Mouse (Mus musculus): ENCODE data around the gene Grid1. TPM values are rescaled to one million over a fixed set of nuclear protein-coding genes. Genes with fewer than 3 reads are reported as not detected.
A peak's percentile ranks its signal among the peaks of the same experiment; 100 is the strongest.

Grid1 gene
- polyA plus RNA-seq, 1 experiment from 2014 or later: 6.2 TPM

GRCm38 (mm10) chr14:35152450-35152849, 332.5 kb downstream of the Grid1 start:
- Histone ChIP-seq H3K9me3 (replicated peaks; ENCODE audit: control insufficient read depth, low read length, poor library complexity, severe bottlenecking) (no peaks in the 10 kb centered on the region), H3K4me2 (ENCODE audit: low read length) (no peak overlapping the region), H3K4me1 (ENCODE audit: control insufficient read depth, insufficient read depth, low read length) (no peaks in the 10 kb centered on the region), H3K36me3 (ENCODE audit: control insufficient read depth, insufficient read depth, low read length) (no peaks in the 10 kb centered on the region), H3K4me3 (ENCODE audit: low read depth, low read length) (no peak overlapping the region), H3K9ac (ENCODE audit: low read depth, low read length) (no peak overlapping the region), H3K27ac (ENCODE audit: low read length) (no peak overlapping the region), H3K27me3 (ENCODE audit: control insufficient read depth, insufficient read depth, low read depth, low read length) (no peaks in the 10 kb centered on the region)
- 72% methylated on average over 3 of the region's 3 CpGs for WGBS
- peak; percentile 60; the same call in 1 of the 2 replicates for ATAC-seq

- 69% methylated on average over 3 of the region's 3 CpGs for WGBS
- H3K27ac ChIP-seq (ENCODE audit: low read length): no peak overlapping the region
- no peaks in the 10 kb centered on the region for H3K27me3 ChIP-seq (ENCODE audit: control insufficient read depth, insufficient read depth, low read depth, low read length)
- H3K9me3 ChIP-seq (replicated peaks; ENCODE audit: control insufficient read depth, low read length, poor library complexity, severe bottlenecking): no peaks in the 10 kb centered on the region
- no peak for ATAC-seq
- no peak overlapping the region for H3K4me2 ChIP-seq (ENCODE audit: low read length)
- no peaks in the 10 kb centered on the region for H3K36me3 ChIP-seq (ENCODE audit: control insufficient read depth, insufficient read depth, low read length)
- H3K9ac ChIP-seq (ENCODE audit: low read depth, low read length): no peak overlapping the region
- no peaks in the 10 kb centered on the region for H3K4me1 ChIP-seq (ENCODE audit: control insufficient read depth, insufficient read depth, low read length)
- H3K4me3 ChIP-seq (ENCODE audit: low read depth, low read length): no peak overlapping the region
Observed at GRCm38 (mm10) chr14:35153701-35154277, 333.9 kb downstream of the Grid1 start.

DNA sequence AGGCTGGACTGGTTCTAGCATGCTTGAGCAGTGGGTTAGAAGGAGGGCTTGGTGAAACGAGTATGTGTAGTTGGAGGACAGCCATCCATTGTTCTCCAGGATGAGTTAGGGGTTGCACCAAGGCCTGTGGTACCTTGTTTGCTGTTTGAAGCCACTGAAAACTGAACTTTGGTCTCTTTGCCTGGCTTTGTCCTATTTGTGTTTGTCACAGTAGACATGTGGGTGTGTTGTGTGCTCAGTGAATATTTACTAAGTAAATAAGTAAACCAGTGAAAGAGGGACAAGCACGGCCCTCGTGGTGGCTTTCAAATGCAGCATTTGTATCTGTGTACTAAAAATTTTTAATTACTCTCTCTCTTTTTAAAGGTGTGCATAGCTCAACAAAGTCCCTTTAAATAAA, 334.5 kb downstream of the Grid1 start:
- no peak overlapping the region for H3K9ac ChIP-seq (ENCODE audit: low read depth, low read length)
- H3K36me3 ChIP-seq (ENCODE audit: control insufficient read depth, insufficient read depth, low read length): no peaks in the 10 kb centered on the region
- H3K4me1 ChIP-seq (ENCODE audit: control insufficient read depth, insufficient read depth, low read length): no peaks in the 10 kb centered on the region
- no peak for ATAC-seq
- WGBS: 75% methylated on average over 3 of the region's 3 CpGs
- H3K9me3 ChIP-seq (replicated peaks; ENCODE audit: control insufficient read depth, low read length, poor library complexity, severe bottlenecking): no peaks in the 10 kb centered on the region
- no peak overlapping the region for H3K27ac ChIP-seq (ENCODE audit: low read length)
- H3K27me3 ChIP-seq (ENCODE audit: control insufficient read depth, insufficient read depth, low read depth, low read length): no peaks in the 10 kb centered on the region
- H3K4me3 ChIP-seq (ENCODE audit: low read depth, low read length): no peak overlapping the region
- no peak overlapping the region for H3K4me2 ChIP-seq (ENCODE audit: low read length)

DNA sequence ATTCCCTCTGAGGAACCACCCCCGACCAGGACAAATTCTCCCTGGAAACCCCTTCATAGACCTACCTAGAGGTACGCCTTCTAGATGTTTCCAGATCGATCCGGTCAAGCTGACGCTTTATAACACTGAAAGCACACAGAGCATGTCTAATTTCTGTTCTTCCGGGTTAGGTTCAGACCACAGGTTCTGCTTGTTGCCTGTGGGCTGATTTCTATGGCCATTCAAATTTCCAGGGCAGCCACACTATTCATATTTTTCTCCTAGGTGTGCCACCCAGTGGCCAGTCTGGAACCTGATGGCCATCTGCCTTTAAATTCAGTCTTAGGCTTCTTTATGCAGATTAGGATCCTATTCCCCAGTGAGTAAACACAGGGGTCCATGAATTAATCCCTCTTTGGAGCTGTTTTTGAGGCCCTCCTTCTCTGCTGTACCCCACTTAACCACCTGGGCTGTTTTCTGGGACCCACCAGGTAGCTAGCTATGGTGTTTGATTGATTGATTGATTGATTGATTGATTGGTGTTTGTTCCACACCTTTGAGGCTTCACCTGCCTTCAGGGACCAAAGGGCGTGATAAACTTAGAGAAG, 337.3 kb downstream of the Grid1 start:
- Histone ChIP-seq H3K9ac (ENCODE audit: low read depth, low read length) (no peak overlapping the region), H3K36me3 (ENCODE audit: control insufficient read depth, insufficient read depth, low read length) (no peaks in the 10 kb centered on the region), H3K4me2 (ENCODE audit: low read length) (no peak overlapping the region), H3K27ac (ENCODE audit: low read length) (no peak overlapping the region), H3K9me3 (replicated peaks; ENCODE audit: control insufficient read depth, low read length, poor library complexity, severe bottlenecking) (no peaks in the 10 kb centered on the region), H3K4me3 (ENCODE audit: low read depth, low read length) (no peak overlapping the region), H3K4me1 (ENCODE audit: control insufficient read depth, insufficient read depth, low read length) (no peaks in the 10 kb centered on the region), H3K27me3 (ENCODE audit: control insufficient read depth, insufficient read depth, low read depth, low read length) (no peaks in the 10 kb centered on the region)
- WGBS: 82% methylated on average over 7 of the region's 7 CpGs
- ATAC-seq: peak; percentile 52; the same call in 1 of the 2 replicates

DNA sequence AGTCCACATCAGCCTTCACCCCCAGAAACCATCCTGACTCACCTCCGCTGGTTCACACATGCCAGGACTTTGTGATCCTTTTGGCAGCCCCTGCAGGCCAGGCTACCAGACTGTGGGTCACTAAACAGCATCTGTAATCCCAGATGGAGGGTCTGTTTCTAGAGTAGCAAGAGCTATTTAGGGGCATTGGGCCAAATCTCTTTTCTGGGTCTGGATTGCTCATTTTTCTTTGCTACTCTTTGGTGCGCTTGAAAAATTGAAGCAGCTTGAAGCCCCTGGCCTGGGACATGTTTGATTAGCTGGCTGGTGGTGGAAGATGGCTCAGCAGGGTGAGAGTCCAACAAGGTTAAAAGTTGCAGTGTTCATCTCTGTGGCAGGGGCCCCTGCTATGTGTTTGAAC, 339.4 kb downstream of the Grid1 start:
- Histone ChIP-seq H3K4me2 (ENCODE audit: low read length) (no peak overlapping the region), H3K36me3 (ENCODE audit: control insufficient read depth, insufficient read depth, low read length) (no peaks in the 10 kb centered on the region), H3K9me3 (replicated peaks; ENCODE audit: control insufficient read depth, low read length, poor library complexity, severe bottlenecking) (no peaks in the 10 kb centered on the region), H3K27me3 (ENCODE audit: control insufficient read depth, insufficient read depth, low read depth, low read length) (no peaks in the 10 kb centered on the region), H3K27ac (ENCODE audit: low read length) (no peak overlapping the region), H3K4me1 (ENCODE audit: control insufficient read depth, insufficient read depth, low read length) (no peaks in the 10 kb centered on the region), H3K4me3 (ENCODE audit: low read depth, low read length) (no peak overlapping the region), H3K9ac (ENCODE audit: low read depth, low read length) (no peak overlapping the region)
- ATAC-seq: no peak
- 83% methylated on average over 2 of the region's 2 CpGs for WGBS

DNA sequence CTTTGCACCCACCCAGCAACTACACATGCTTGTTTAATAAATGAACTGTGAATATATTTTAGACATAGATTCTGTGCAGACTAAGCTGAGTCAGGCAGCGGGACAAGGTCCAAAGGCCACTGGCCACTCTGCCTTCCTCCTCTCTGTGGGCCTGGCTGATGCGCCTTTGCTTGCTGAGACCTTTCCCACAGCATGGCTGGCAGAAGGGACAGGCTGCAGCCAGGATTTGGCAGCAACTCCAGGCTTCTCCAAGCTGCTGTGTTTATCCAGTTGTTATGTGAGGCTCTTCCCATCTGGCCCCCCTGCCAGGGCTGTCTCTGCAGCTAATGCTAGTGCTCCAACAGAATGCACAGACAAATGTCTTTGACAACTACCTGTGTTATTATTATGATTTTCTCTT, 347.5 kb downstream of the Grid1 start:
- 73% methylated on average over 2 of the region's 2 CpGs for WGBS
- no peak for ATAC-seq
- Histone ChIP-seq H3K4me3 (ENCODE audit: low read depth, low read length) (no peak overlapping the region), H3K4me2 (ENCODE audit: low read length) (no peak overlapping the region), H3K9ac (ENCODE audit: low read depth, low read length) (no peak overlapping the region), H3K4me1 (ENCODE audit: control insufficient read depth, insufficient read depth, low read length) (no peaks in the 10 kb centered on the region), H3K27me3 (ENCODE audit: control insufficient read depth, insufficient read depth, low read depth, low read length) (no peaks in the 10 kb centered on the region), H3K27ac (ENCODE audit: low read length) (no peak overlapping the region), H3K9me3 (replicated peaks; ENCODE audit: control insufficient read depth, low read length, poor library complexity, severe bottlenecking) (no peaks in the 10 kb centered on the region), H3K36me3 (ENCODE audit: control insufficient read depth, insufficient read depth, low read length) (no peaks in the 10 kb centered on the region)

- no peaks in the 10 kb centered on the region for H3K9me3 ChIP-seq (replicated peaks; ENCODE audit: control insufficient read depth, low read length, poor library complexity, severe bottlenecking)
- H3K4me2 ChIP-seq (ENCODE audit: low read length): no peak overlapping the region
- no peaks in the 10 kb centered on the region for H3K27me3 ChIP-seq (ENCODE audit: control insufficient read depth, insufficient read depth, low read depth, low read length)
- H3K4me1 ChIP-seq (ENCODE audit: control insufficient read depth, insufficient read depth, low read length): no peaks in the 10 kb centered on the region
- no peak for ATAC-seq
- H3K27ac ChIP-seq (ENCODE audit: low read length): no peak overlapping the region
- 77% methylated on average over 1 of the region's 1 CpGs for WGBS
- no peak overlapping the region for H3K4me3 ChIP-seq (ENCODE audit: low read depth, low read length)
- no peaks in the 10 kb centered on the region for H3K36me3 ChIP-seq (ENCODE audit: control insufficient read depth, insufficient read depth, low read length)
- H3K9ac ChIP-seq (ENCODE audit: low read depth, low read length): no peak overlapping the region
Observed at GRCm38 (mm10) chr14:35173861-35174260, 354.0 kb downstream of the Grid1 start.

DNA sequence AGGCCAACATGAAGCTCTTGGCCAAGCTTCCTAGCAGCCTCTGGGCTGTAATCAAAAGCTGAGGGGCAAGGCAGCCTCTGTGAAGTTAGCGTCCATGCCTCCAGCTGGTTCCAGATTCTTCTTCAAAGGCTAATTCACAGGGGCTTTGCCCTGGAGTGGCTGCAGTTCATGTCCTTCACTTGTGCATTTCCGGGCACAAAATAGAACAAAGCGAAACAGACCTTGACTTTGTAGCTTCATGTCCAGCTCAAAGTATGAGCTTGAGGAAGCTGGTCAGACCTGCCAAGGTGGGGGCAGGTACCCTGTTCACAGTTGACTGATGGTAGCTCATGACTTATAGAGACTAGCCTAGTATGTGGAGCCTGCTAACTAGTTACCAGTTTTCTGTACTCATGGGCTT, 356.1 kb downstream of the Grid1 start:
- Histone ChIP-seq H3K36me3 (ENCODE audit: control insufficient read depth, insufficient read depth, low read length) (no peaks in the 10 kb centered on the region), H3K4me3 (ENCODE audit: low read depth, low read length) (no peak overlapping the region), H3K27ac (ENCODE audit: low read length) (no peak overlapping the region), H3K9me3 (replicated peaks; ENCODE audit: control insufficient read depth, low read length, poor library complexity, severe bottlenecking) (no peaks in the 10 kb centered on the region), H3K4me2 (ENCODE audit: low read length) (no peak overlapping the region), H3K9ac (ENCODE audit: low read depth, low read length) (no peak overlapping the region), H3K4me1 (ENCODE audit: control insufficient read depth, insufficient read depth, low read length) (no peaks in the 10 kb centered on the region), H3K27me3 (ENCODE audit: control insufficient read depth, insufficient read depth, low read depth, low read length) (no peaks in the 10 kb centered on the region)
- 90% methylated on average over 3 of the region's 3 CpGs for WGBS
- ATAC-seq: no peak

DNA sequence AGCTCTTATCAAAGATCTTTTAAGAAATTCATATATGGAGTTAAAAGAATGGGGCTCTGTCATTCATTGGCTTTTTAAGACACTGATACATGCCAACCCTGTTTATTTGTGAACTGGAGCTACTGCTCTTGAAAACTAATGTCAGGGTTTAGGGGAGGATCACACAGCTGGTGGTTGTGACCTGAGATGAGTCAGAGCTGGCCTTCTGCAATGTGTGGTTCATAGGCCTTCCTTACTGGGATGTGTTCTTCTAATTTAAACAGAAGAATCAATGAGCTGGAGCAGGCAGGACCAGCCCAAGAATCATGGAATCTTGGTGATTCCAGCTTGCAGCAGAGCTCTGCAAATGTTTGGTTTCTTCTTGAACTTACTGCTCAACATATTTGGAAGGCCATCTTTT, 359.2 kb downstream of the Grid1 start:
- Histone ChIP-seq H3K9ac (ENCODE audit: low read depth, low read length) (no peak overlapping the region), H3K9me3 (replicated peaks; ENCODE audit: control insufficient read depth, low read length, poor library complexity, severe bottlenecking) (no peaks in the 10 kb centered on the region), H3K36me3 (ENCODE audit: control insufficient read depth, insufficient read depth, low read length) (no peaks in the 10 kb centered on the region), H3K27ac (ENCODE audit: low read length) (no peak overlapping the region), H3K27me3 (ENCODE audit: control insufficient read depth, insufficient read depth, low read depth, low read length) (no peaks in the 10 kb centered on the region), H3K4me3 (ENCODE audit: low read depth, low read length) (no peak overlapping the region), H3K4me2 (ENCODE audit: low read length) (no peak overlapping the region), H3K4me1 (ENCODE audit: control insufficient read depth, insufficient read depth, low read length) (no peaks in the 10 kb centered on the region)
- no peak for ATAC-seq

Measured in midbrain, embryonic 16.5 days (tissue).